Mouse (Mus musculus) neural tube, embryonic 13.5 days (tissue): Measurements from ENCODE around the gene Ergic1. TPM values are rescaled to one million over a fixed set of nuclear protein-coding genes. Genes with fewer than 3 reads are reported as not detected.

Source experiments
- ATAC-seq: fragments of 200-750 bp; cut with Nextera tagmentation; 2 replicates; pipeline ENCODE4 v1.8.0; 2017; ENCODE audit warnings: low read depth, mild to moderate bottlenecking, moderate TSS enrichment, moderate library complexity
- H3K27ac ChIP-seq: fragments of 300-500 bp; sonication (generic); replicated peaks from 2 replicates; pipeline ENCODE4 v1.5.1; 2015; ENCODE audit warnings: moderate library complexity, mild to moderate bottlenecking, inconsistent platforms
- H3K27me3 ChIP-seq: fragments of 300-500 bp; sonication (generic); 2 replicates; pipeline ENCODE4 v1.6.1; 2015; ENCODE audit warnings: mild to moderate bottlenecking, inconsistent platforms
- H3K36me3 ChIP-seq: fragments of 300-500 bp; sonication (generic); 2 replicates; pipeline ENCODE4 v1.6.1; 2015; ENCODE audit warnings: mild to moderate bottlenecking, inconsistent platforms
- H3K4me1 ChIP-seq: fragments of 300-500 bp; sonication (generic); replicated peaks from 2 replicates; pipeline ENCODE4 v1.6.1; 2015; ENCODE audit warnings: inconsistent platforms
- H3K4me2 ChIP-seq: fragments of 300-500 bp; sonication (generic); 2 replicates; pipeline ENCODE4 v1.6.1; 2015; ENCODE audit warnings: inconsistent platforms, mild to moderate bottlenecking, moderate library complexity
- H3K4me3 ChIP-seq: fragments of 300-500 bp; sonication (generic); 2 replicates; pipeline ENCODE4 v1.5.1; 2015; ENCODE audit warnings: mild to moderate bottlenecking, inconsistent platforms
- H3K9ac ChIP-seq: fragments of 300-500 bp; sonication (generic); 2 replicates; pipeline ENCODE4 v1.6.1; 2015; ENCODE audit warnings: moderate library complexity, mild to moderate bottlenecking, inconsistent platforms
- H3K9me3 ChIP-seq: fragments of 300-500 bp; sonication (generic); 2 replicates; pipeline ENCODE4 v1.6.1; 2016; ENCODE audit warnings: inconsistent platforms
- WGBS: fragments of 180-500 bp; shearing (Covaris S2); methylation state at CpG from one replicate; pipeline ENCODE4 v1.1.7; 2015; 5-methylcytosine and 5-hydroxymethylcytosine counted together
- polyA plus RNA-seq: library from polyadenylated mRNA; unstranded; fragments of >200 nt; fragmentation: Nextera tagmentation; extraction: Ambion mirVana; gene quantifications from 2 replicates; pipeline ENCODE4 v1.2.1, GENCODE M21; 2015

Ergic1 gene
- polyA plus RNA-seq, 1 experiment from 2014 or later = 91.0 TPM

DNA sequence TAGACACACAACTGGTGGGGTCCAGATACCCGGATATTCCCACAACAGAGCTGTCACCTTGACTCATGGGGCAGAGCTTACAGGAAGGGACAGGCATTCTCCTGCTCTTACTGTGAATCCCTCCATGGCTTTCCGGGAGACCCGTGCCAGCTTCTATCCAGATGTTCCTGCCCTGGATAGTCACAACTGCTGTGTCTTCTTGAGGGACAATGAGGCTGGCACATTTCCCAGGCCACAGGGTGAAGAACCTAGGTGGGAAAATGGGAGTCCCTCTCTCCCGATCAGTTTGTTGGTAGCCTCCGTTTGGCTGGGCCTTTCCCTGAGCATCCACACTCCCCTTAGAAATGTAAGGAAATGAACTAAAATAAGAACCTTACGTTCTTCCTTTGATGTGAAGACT lies 32.5 kb upstream of the Ergic1 start:
- WGBS = 88% methylated on average over 6 of the region's 6 CpGs

DNA sequence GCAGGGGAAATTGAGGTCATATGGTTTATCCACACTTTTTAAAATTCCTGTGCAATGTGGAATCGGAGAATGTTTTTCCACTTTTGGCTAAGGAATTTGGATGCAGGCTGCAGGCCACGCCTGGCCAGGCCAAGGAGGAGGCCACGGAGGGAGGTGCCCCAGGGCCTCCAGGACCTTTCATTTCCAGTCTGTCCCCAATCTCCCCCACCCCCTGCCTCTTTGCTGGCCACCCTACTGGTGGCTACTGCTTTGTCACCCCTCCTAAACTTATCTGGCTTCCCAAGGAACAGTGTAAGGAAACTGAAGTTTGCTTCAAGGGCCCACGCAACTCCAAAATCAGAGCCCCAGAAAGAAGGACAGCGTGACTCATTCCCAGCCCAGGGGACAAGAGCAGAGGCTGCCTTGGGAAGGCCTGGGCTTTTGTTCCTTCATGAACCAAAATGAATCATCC lies 31.5 kb upstream of the Ergic1 start:
- Histone ChIP-seq H3K9ac (no peak overlapping the region), H3K27me3 (no peaks in the 10 kb centered on the region), H3K4me2 (no peak overlapping the region), H3K27ac (no peak overlapping the region), H3K9me3 (no peaks in the 10 kb centered on the region), H3K36me3 (no peaks in the 10 kb centered on the region), H3K4me1 (peaks cover 4% of the 10 kb centered on the region; the same call in 1 of the 2 replicates), H3K4me3 (no peak overlapping the region)
- WGBS = 83% methylated on average over 5 of the region's 5 CpGs
- no peak for ATAC-seq

More for the DNA sequence above, 32.5 kb upstream of the Ergic1 start:
- ATAC-seq = no peak
- H3K36me3 ChIP-seq = no peaks in the 10 kb centered on the region
- no peak overlapping the region for H3K4me3 ChIP-seq
- no peak overlapping the region for H3K27ac ChIP-seq
- peaks cover 4% of the 10 kb centered on the region; the same call in 1 of the 2 replicates for H3K4me1 ChIP-seq
- H3K27me3 ChIP-seq = no peaks in the 10 kb centered on the region
- H3K9me3 ChIP-seq = no peaks in the 10 kb centered on the region
- H3K9ac ChIP-seq = no peak overlapping the region
- no peak overlapping the region for H3K4me2 ChIP-seq

DNA sequence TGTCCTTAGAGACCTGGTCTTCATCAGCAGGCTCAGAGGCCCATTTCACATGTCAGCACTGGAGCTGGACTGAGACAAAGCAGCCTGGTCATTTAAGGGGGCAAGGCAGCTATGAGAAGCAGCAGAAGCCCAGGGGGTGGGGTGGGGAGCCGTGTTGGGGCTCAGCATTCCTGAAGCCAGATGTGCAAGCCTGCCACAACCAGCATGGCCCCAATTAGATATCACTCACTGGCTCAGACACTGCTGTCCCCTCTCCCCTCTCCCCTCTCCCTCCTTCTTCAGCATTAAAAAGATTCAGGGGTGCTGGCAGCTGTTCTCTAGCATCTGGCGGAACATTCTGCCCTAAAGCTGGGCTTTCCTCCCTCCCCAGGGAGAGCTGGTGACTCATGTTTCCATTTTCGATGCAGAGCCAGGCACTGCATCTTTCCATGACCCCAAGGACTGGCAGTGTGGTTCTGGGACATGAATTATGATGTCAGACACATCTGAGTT lies 30.7 kb upstream of the Ergic1 start:
- no peak overlapping the region for H3K4me3 ChIP-seq
- H3K4me1 ChIP-seq = peaks cover 4% of the 10 kb centered on the region; the same call in 1 of the 2 replicates
- ATAC-seq = no peak
- no peak overlapping the region for H3K4me2 ChIP-seq
- H3K27ac ChIP-seq = 0 out of 2 replicates have a peak overlapping the region, but pooled peaks have one; percentile 5
- H3K36me3 ChIP-seq = no peaks in the 10 kb centered on the region
- no peaks in the 10 kb centered on the region for H3K27me3 ChIP-seq
- H3K9me3 ChIP-seq = no peaks in the 10 kb centered on the region
- no peak overlapping the region for H3K9ac ChIP-seq
- 49% methylated on average over 3 of the region's 3 CpGs for WGBS

DNA sequence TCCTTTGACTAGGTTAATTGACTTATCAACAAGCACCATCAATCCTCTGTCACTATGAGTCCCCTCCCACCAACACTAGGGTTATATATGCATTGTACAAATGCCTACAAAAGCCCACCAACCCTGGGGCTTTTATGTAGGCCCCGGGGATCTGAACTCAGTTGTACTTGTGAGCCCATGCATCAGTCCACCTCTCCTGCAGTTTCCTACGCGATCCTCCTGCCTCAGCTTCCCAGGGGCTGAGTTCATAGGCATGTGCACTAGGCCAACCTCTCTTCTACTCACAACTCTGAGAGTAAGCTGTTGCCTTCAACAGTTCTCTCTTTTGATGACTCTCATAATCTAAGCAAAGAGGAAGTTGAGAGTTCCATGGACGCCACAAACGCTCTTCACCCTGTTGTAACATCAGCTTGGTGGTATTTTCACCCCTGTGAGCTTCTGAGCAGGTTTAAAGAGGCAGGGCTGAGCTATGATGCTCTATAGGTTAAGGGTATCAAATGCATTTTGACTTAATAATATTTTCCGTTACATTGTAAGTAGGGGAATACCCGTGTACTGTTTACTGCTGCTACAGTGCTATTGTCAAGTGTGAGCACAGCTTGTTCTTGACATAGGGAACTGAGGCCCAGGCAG lies 29.8 kb upstream of the Ergic1 start:
- 90% methylated on average over 7 of the region's 7 CpGs for WGBS
- no peak overlapping the region for H3K4me3 ChIP-seq
- no peaks in the 10 kb centered on the region for H3K27me3 ChIP-seq
- no peak for ATAC-seq
- H3K4me2 ChIP-seq = no peak overlapping the region
- H3K36me3 ChIP-seq = no peaks in the 10 kb centered on the region
- no peaks in the 10 kb centered on the region for H3K9me3 ChIP-seq
- no peak overlapping the region for H3K27ac ChIP-seq
- peaks cover 4% of the 10 kb centered on the region; the same call in 1 of the 2 replicates for H3K4me1 ChIP-seq
- H3K9ac ChIP-seq = no peak overlapping the region

DNA sequence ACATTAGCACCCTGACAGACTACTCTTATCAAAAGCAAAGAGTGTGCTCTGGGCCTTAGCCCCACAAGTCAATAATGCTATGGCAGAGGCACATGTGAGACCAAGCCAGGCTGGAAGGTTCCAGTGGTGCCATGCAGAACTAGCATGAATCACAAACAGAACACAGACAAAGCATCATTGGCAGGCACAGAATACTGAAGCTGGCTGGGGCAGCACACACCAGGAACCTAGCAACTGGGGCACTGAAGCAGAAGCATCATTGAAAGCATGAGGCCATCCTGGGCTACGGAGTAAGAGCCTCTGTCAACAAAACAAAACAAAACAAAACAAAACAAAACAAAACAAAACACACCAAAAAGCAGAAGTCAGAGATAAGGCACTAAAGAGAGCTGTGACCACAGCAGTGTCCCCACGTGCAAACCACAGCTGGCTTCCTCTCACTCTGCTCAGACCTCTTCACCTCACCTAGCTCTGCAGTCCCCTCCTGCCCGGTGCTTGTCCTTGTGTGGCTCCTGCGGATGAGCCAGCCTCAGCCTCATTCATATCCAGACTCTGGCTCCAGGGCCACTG lies 28.7 kb upstream of the Ergic1 start:
- ATAC-seq = no peak

DNA sequence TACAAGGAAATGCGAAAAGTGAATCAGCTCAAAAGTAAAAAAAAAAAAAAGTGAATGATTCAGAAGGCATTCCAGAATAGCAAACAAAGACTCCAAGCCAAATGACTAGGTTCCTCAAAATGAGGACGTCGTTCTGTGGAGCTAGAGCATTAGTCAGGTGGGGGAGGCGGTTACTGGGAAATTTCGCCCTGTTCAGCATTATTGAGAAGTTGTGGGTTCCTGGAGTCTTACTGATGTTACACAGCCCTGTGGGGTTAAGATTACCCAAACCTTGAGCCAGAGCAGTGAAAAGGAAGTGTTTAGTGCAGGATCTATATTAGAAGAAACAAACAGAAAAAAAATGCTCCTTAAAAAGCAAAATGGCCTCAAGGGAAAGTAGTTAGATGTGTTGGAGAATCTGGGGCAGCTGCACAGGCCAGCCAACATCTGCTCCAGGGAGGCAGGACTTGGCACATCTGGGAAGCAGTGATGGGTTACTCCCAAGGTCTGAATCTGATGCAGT lies 27.4 kb upstream of the Ergic1 start:
- WGBS = 80% methylated on average over 5 of the region's 5 CpGs
- Histone ChIP-seq H3K9me3 (no peaks in the 10 kb centered on the region), H3K27me3 (no peaks in the 10 kb centered on the region), H3K4me2 (no peak overlapping the region), H3K36me3 (no peaks in the 10 kb centered on the region), H3K9ac (no peak overlapping the region), H3K4me1 (peaks cover 4% of the 10 kb centered on the region; the same call in 1 of the 2 replicates), H3K27ac (no peak overlapping the region), H3K4me3 (no peak overlapping the region)
- ATAC-seq = no peak

More for the DNA sequence above, 28.7 kb upstream of the Ergic1 start:
- Histone ChIP-seq H3K4me1 (peaks cover 4% of the 10 kb centered on the region; the same call in 1 of the 2 replicates), H3K4me3 (no peak overlapping the region), H3K9ac (no peak overlapping the region), H3K4me2 (no peak overlapping the region), H3K9me3 (no peaks in the 10 kb centered on the region), H3K27ac (no peak overlapping the region), H3K36me3 (no peaks in the 10 kb centered on the region), H3K27me3 (no peaks in the 10 kb centered on the region)
- WGBS = 69% methylated on average over 4 of the region's 4 CpGs

DNA sequence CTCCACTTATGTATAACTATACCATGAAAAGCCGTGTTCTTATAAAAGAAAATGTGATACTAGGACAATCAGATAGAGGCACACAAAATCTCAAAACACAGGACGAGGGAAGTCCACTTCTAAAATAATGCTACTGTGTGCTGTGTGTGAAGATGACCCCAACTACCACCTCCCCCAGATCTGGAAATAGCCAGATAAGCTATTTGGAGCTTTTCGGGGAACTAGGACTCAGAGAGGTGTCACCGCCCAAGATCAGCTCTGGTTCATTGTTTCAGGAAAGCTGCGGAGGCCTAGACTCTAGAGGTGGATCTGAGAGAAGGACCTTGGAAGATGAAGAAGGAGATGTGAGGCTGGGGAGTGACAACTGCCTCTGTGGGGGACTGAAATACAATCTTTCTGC lies 26.6 kb upstream of the Ergic1 start:
- Histone ChIP-seq H3K27ac (no peak overlapping the region), H3K4me3 (no peak overlapping the region), H3K36me3 (no peaks in the 10 kb centered on the region), H3K9me3 (no peaks in the 10 kb centered on the region), H3K4me2 (no peak overlapping the region), H3K9ac (no peak overlapping the region), H3K27me3 (no peaks in the 10 kb centered on the region), H3K4me1 (peaks cover 4% of the 10 kb centered on the region; the same call in 1 of the 2 replicates)
- WGBS = 85% methylated on average over 5 of the region's 5 CpGs
- no peak for ATAC-seq

DNA sequence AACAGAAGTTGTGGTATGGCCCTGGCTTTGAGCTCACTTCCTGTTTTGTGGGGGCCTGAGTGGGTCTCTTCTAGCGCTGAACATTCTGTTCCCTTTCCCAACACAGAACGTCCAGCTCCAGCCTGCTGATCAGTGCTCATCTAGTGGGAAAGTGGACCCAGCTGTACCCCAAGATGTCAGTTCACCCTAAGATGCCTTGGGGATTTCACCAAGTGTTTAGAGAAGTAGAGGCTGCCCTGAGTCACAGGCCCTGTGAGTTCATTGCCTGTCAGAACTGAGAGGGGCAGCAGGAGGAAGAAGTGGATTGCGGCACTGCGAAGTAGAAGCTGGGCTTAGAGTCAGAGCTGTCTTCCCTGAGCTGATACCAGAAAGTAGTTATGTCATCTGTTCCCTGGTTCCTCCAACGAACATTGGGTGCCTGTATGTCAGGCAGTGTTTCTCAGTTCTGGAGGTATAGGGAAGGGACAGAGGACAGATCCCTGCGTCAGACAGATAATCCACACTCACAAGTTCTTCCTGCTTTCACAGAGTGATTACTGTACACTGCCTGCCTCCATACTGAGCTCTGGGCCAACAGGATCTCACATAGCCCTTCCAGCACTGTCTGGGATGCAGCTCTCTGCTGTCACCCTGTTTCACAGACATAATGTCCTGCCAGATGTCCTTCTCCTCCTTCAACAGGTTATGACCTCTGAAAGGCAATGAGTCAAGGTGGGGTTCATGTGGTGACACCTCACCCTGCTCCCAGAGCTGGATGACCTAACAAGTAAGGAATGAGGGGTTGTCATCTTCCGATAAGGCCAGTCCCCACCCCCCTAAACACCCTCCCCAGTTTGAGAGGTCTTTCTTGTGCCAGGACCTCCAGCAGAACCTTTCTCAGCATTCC lies 25.8 kb upstream of the Ergic1 start:
- peaks cover 2% of the 10 kb centered on the region; the same call in 1 of the 2 replicates for H3K4me1 ChIP-seq
- no peak overlapping the region for H3K27ac ChIP-seq
- H3K36me3 ChIP-seq = no peaks in the 10 kb centered on the region
- no peaks in the 10 kb centered on the region for H3K27me3 ChIP-seq
- H3K4me3 ChIP-seq = no peak overlapping the region
- ATAC-seq = no peak
- 86% methylated on average over 7 of the region's 7 CpGs for WGBS
- no peak overlapping the region for H3K4me2 ChIP-seq
- H3K9me3 ChIP-seq = no peaks in the 10 kb centered on the region
- H3K9ac ChIP-seq = no peak overlapping the region

DNA sequence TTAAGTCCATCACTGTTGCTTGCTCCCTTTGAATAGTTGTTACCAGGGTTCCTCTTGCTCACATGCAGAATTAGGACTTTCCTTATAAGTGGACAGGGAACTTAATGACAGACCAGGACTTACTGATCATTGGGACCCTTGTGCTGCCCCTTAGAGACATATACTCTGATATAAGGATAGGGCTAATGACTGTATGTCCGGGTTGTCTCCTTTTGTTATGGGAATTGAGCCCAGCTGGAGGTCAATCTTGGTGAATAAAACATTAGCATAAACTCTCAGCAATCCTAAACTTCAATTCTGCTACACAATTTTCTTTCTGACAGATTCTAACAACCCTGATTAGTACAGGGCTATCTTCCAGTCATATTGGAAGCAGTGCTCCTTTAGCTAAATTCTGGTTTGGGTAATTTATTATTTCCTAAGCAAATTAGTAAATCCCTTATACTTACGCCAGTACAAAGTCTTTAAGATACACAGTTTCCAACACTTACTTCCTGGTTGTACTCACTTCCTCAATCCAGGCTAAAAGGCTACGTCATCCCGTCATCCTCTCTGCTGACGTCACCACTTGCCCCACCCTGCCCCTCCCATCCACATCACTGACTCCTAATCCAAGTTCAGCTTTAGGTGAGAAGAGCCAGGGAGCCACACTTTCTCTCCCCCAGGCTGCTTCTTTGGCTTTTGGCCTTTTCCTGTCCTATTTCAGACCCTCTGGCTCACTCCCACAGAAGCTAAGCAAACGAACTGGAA lies 23.4 kb upstream of the Ergic1 start:
- H3K27ac ChIP-seq = no peak overlapping the region
- no peak overlapping the region for H3K4me3 ChIP-seq
- no peak overlapping the region for H3K9ac ChIP-seq
- no peaks in the 10 kb centered on the region for H3K36me3 ChIP-seq
- H3K27me3 ChIP-seq = no peaks in the 10 kb centered on the region
- no peak for ATAC-seq
- no peaks in the 10 kb centered on the region for H3K4me1 ChIP-seq
- WGBS = 38% methylated on average over 6 of the region's 6 CpGs
- no peaks in the 10 kb centered on the region for H3K9me3 ChIP-seq
- H3K4me2 ChIP-seq = no peak overlapping the region

DNA sequence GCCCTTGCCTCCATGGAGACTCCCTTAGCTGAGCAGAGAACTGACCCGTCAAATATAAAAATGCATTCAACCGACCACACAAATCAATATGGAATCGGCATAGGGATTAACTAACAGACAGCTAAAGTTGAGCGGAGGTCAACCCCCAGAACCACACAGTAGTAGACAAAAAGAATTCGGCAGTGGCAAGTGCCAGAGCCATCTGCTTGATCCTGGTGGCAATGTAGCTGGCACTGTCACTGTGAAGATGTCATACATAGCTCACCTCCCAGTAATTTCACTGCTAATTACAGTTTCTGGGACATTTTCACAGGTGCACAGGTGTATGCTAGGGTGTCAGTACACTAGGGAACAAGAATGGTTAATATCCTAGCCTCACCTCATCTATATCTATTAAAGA lies 21.2 kb upstream of the Ergic1 start:
- no peaks in the 10 kb centered on the region for H3K27me3 ChIP-seq
- WGBS = 80% methylated on average over 5 of the region's 5 CpGs
- no peak for ATAC-seq

DNA sequence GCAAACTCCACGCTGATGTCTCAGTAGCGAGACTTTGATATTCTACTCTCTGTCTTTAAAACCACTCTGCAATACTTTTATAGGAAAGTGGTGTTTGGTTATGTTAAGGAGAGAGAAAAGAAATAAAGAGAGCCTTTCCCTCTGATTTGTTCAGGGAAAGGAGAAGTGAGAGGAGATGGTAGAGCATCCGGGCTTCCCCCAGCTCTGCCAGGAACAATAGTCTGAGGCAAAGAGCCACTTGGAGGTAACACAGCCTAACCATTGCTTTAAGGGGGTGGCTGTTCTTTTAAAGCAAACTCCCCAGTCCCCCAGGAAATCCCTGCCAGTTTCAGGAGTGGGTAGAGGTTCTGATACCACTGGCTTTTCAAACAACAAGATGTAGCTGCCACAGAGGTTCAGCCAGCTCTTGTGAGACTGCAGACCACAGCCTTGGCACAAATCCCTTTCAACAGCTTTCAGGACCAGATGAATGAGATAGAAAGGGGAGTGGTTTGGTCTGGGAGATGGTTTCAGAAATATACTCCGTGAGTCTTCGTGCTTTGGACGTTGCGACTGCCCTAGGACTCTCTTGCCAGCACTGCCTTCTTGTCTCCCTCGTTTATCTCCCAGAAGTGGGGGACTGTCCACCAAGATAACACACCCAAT lies 16.8 kb upstream of the Ergic1 start:
- Histone ChIP-seq H3K4me1 (peaks cover 10% of the 10 kb centered on the region; the same call in 1 of the 2 replicates), H3K9ac (no peak overlapping the region), H3K9me3 (no peaks in the 10 kb centered on the region), H3K27ac (no peak overlapping the region), H3K4me2 (no peak overlapping the region), H3K4me3 (no peak overlapping the region), H3K27me3 (peaks cover 5% of the 10 kb centered on the region; the same call in 1 of the 2 replicates), H3K36me3 (no peaks in the 10 kb centered on the region)
- 88% methylated on average over 8 of the region's 8 CpGs for WGBS
- no peak for ATAC-seq

More for the DNA sequence above, 21.2 kb upstream of the Ergic1 start:
- Histone ChIP-seq H3K4me1 (no peaks in the 10 kb centered on the region), H3K9ac (no peak overlapping the region), H3K36me3 (no peaks in the 10 kb centered on the region), H3K4me3 (no peak overlapping the region), H3K9me3 (no peaks in the 10 kb centered on the region), H3K4me2 (no peak overlapping the region), H3K27ac (no peak overlapping the region)
